Mouse (Mus musculus): ENCODE measurements around the gene Sestd1.

DNA sequence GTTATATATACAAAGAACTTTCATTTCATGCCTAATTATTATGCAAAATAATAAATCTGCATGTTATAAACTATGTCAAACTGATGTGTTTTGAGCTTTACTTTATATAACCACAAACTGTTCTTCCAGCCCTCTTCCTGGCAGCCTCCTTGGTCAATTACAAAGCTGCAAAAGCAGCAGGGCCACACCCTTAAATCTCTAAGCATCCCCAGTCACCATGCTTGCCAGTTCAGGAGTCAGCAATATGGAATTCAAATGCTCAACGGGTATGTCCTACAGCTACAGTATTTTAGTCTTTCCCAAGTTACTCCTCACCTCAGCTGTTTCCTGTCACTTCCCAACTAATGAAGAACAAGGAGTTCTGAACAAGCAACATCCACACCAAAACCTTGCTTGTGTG, 10.3 kb downstream of the Sestd1 start:
- TF ChIP-seq CTCF (conservative IDR thresholded peaks at IDR 0.05; ENCODE audit: insufficient read depth, insufficient read length, low read depth, low read length) = no peak
- no peak for TF ChIP-seq POLR2A (IDR thresholded peaks at IDR 0.05; ENCODE audit: low read depth, low read length)
